Mouse (Mus musculus) embryonic fibroblast, embryonic 13.5 days (primary cell): ENCODE measurements at regions not wholly inside any gene's neighbourhood (a gene's known extent, or its start where the extent isn't known, plus 50 kb on each side); places are given as distances from the start of the nearest gene placed in this dataset.
"Not testable (repeated sequence)": the region's sequence is repeated elsewhere in the genome, so short reads cannot be mapped to it uniquely, and the experiment has no call there.

Source experiments
- CTCF ChIP-seq: IDR thresholded peaks from 2 replicates; pipeline ENCODE4 v1.5.1; 2011; ENCODE audit warnings: mild to moderate bottlenecking, control low read depth, low read length, moderate library complexity, borderline replicate concordance; ENCODE audit not compliant: insufficient read depth
- POLR2A ChIP-seq: IDR thresholded peaks from 2 replicates; pipeline ENCODE4 v1.6.1; 2011; ENCODE audit warnings: low read depth, mild to moderate bottlenecking, control low read depth, low read length, moderate library complexity

- not testable (repeated sequence) for TF ChIP-seq CTCF, POLR2A
Observed at GRCm38 (mm10) chr15:92950912-92951311, 324.1 kb downstream of the Gxylt1 start.
